Mouse (Mus musculus) midbrain, postnatal 0 days (tissue): ENCODE data around the gene Numbl. TPM values are rescaled to one million over a fixed set of nuclear protein-coding genes. Genes with fewer than 3 reads are reported as not detected.

ENCODE experiments used
- ATAC-seq: fragments of 200-750 bp; cut with Nextera tagmentation; 2 replicates; pipeline ENCODE4 v1.8.0; 2017; ENCODE audit warnings: moderate number of reproducible peaks, mild to moderate bottlenecking, moderate TSS enrichment, moderate library complexity; ENCODE audit not compliant: low FRiP score
- DNase-seq: peaks from one replicate; pipeline ENCODE4 v3.0.0-alpha.2; 2015; ENCODE audit warnings: low spot score
- H3K27ac ChIP-seq: fragments of 300-500 bp; sonication (generic); 2 replicates; pipeline ENCODE4 v1.5.1; 2014; ENCODE audit warnings: low read depth, mild to moderate bottlenecking, low read length, mixed read lengths
- H3K27me3 ChIP-seq: fragments of 300-500 bp; sonication (generic); 2 replicates; pipeline ENCODE4 v1.6.1; 2014; ENCODE audit warnings: low read length, control low read depth, mixed read lengths; ENCODE audit not compliant: insufficient read depth
- H3K36me3 ChIP-seq: fragments of 300-500 bp; sonication (generic); 2 replicates; pipeline ENCODE4 v1.6.1; 2014; ENCODE audit warnings: low read length, control low read depth, mixed read lengths; ENCODE audit not compliant: insufficient read depth
- H3K4me1 ChIP-seq: fragments of 300-500 bp; sonication (generic); 2 replicates; pipeline ENCODE4 v1.6.1; 2014; ENCODE audit warnings: mild to moderate bottlenecking, control low read depth, antibody characterized with exemption, low read length, mixed read lengths; ENCODE audit not compliant: insufficient read depth
- H3K4me2 ChIP-seq: fragments of 300-500 bp; sonication (generic); 2 replicates; pipeline ENCODE4 v1.6.1; 2014; ENCODE audit warnings: low read depth, mild to moderate bottlenecking, low read length, mixed read lengths; ENCODE audit not compliant: poor library complexity, severe bottlenecking
- H3K4me3 ChIP-seq: fragments of 300-500 bp; sonication (generic); 2 replicates; pipeline ENCODE4 v1.5.1; 2014; ENCODE audit warnings: low read depth, mild to moderate bottlenecking, low read length, moderate library complexity
- H3K9ac ChIP-seq: fragments of 300-500 bp; sonication (generic); replicated peaks from 2 replicates; pipeline ENCODE4 v1.6.1; 2014; ENCODE audit warnings: mild to moderate bottlenecking, low read length, moderate library complexity, mixed read lengths; ENCODE audit not compliant: poor library complexity, severe bottlenecking
- H3K9me3 ChIP-seq: fragments of 300-500 bp; sonication (generic); 2 replicates; pipeline ENCODE4 v1.6.1; 2016; ENCODE audit warnings: low read length, control low read depth
- CTCF ChIP-seq: IDR thresholded peaks from 2 replicates; pipeline ENCODE4 v1.5.1; 2016; ENCODE audit warnings: antibody characterized with exemption, mild to moderate bottlenecking
- WGBS: fragments of 180-500 bp; shearing (Covaris S2); extraction: QIAGEN DNeasy Blood & Tissue Kit; methylation state at CpG from one replicate; pipeline ENCODE4 v1.1.7; 2014; 5-methylcytosine and 5-hydroxymethylcytosine counted together
- polyA plus RNA-seq: library from polyadenylated mRNA; unstranded; fragments of >200 nt; fragmentation: Nextera tagmentation; extraction: Ambion mirVana; gene quantifications from 2 replicates; pipeline ENCODE4 v1.2.1, GENCODE M21; 2015
- total RNA-seq: library from RNA; depleted of rRNA; stranded (reverse); fragments of >200 nt; gene quantifications from 2 replicates; pipeline ENCODE4 v1.2.3, GENCODE M21; 2014; rRNA removed

Numbl gene
- total RNA-seq (111 and 147 TPM in 2 replicates), polyA plus RNA-seq (59.8 and 60.9 TPM in 2 replicates)

DNA sequence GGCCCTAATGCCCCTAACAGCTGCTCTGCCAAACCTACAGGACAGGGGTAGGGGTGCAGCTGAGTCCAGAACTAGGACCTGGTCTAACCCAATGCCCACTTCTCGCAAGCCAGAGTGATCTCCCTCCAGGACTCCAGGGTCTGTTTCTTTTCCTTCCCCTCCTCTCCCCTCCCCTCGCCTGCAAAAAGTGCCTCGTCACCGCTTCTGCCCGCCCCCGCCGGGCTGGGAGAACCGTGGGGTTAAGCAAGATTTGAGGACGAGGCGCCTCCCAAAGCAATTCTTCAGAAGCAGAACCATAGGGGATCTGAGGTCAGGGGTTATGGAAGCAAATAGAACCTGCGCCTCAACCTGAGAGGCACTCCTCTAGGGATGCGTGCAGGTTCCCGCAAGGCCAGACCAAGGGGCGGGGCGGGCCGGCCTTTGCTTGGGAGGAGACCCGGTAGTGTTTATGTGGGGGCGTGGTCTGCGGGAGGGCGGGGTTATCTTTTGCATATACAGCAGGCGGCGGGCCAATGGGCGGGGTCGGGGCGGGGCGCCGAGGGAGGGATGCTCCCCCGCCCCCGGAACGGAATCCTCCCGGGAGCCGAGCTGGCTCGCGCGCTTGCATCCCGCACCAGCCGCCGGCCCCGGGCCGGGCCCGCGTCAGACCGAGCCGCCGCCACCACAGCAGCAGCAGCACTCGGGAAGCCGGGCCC, at the start of gene Numbl:
Gene Numbl (plus strand): TSS at position 229 of the 695 bp plus-strand sequence.
- H3K9ac ChIP-seq: peak within 1 kb of the TSS; percentile 98
- DNase-seq (peak; percentile 92), ATAC-seq (peak; percentile 78)
- peak within 1 kb of the TSS; percentile 86 for H3K27ac ChIP-seq
- WGBS: 1% methylated on average over 43 of the region's 47 CpGs
- H3K4me1 ChIP-seq: peaks cover 8% of the 10 kb centered on the region; the same call in 1 of the 2 replicates
- H3K4me3 ChIP-seq: peak within 1 kb of the TSS; percentile 89
- TF ChIP-seq CTCF: no peak
- H3K36me3 ChIP-seq: peaks cover 19% of the 10 kb centered on the region
- H3K27me3 ChIP-seq: no peaks in the 10 kb centered on the region
- no peaks in the 10 kb centered on the region for H3K9me3 ChIP-seq
- H3K4me2 ChIP-seq: peak within 1 kb of the TSS; percentile 82

DNA sequence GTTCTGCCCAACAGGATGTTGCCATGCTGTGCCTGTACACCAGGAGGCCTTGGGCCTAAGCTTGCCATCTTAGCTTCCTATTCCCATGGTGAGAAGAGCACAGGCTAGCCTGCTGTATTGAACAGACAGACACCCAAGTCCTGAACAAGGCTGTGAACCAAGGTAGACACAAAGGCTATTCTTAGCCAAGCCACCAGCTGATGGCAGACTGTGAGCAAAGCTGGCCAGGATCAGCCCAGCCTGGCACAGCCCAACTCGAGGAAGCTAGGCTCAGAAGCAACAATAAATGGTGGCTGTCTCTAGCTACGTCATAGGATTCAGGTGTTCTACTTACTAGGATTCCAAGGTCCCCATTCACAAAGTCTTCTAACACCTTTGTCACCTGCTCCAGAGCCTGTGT, 45.6 kb upstream of the Numbl start:
- H3K36me3 ChIP-seq: peaks cover 71% of the 10 kb centered on the region
- DNase-seq: no peak
- H3K4me3 ChIP-seq: no peak overlapping the region
- no peak overlapping the region for H3K27ac ChIP-seq
- 89% methylated on average over 2 of the region's 2 CpGs for WGBS
- H3K4me2 ChIP-seq: no peak overlapping the region
- H3K9me3 ChIP-seq: no peaks in the 10 kb centered on the region
- ATAC-seq: no peak
- H3K27me3 ChIP-seq: no peaks in the 10 kb centered on the region
- no peak overlapping the region for H3K9ac ChIP-seq
- no peak for TF ChIP-seq CTCF
- H3K4me1 ChIP-seq: no peaks in the 10 kb centered on the region

DNA sequence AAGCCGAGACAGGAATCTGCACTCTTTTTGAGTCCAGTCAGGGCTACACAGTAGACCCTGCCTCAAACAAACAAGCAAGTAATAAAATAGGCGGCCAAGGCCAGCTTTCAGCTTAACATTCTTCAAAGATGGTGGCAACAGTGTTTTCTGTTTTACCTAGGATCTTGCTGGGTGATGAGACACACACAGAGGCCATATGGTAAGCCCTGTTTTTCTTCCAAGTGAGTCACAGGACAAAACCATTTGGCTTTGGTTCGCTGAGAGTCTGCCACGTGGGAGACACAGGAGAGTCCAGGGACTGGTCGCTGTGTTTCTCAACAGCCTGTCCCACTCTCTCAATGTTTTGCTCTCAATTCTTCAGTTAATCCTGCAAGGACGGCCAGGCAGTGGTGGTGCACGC, 39.6 kb upstream of the Numbl start:
- H3K36me3 ChIP-seq: peaks cover 28% of the 10 kb centered on the region

DNA sequence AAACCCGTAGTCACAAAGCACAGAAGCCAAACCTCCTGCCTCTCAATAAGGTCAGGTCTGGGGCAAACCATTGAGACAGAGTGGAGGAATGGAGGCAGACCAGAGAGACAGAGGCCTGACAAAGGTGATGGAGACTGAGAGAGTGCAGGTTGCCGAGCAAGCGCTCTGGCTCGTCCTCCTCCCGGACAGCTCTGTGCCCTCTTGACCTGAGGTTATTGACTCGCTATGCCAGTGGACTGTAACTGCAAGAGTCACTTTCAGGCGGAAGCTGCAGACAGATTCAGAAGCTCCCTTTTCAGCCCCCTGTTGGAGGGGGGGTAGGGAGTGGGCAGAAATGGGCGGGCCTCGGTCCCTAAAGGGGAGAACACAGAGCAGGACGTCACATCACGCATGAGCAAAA, 38.3 kb upstream of the Numbl start:
- 84% methylated on average over 11 of the region's 11 CpGs for WGBS
- H3K9ac ChIP-seq: no peak overlapping the region
- ATAC-seq: no peak
- peaks cover 19% of the 10 kb centered on the region; the same call in 1 of the 2 replicates for H3K36me3 ChIP-seq
- no peak overlapping the region for H3K4me2 ChIP-seq
- no peaks in the 10 kb centered on the region for H3K27me3 ChIP-seq
- TF ChIP-seq CTCF: no peak
- DNase-seq: no peak
- H3K27ac ChIP-seq: no peak overlapping the region
- peaks cover 12% of the 10 kb centered on the region; the same call in 1 of the 2 replicates for H3K4me1 ChIP-seq
- no peaks in the 10 kb centered on the region for H3K9me3 ChIP-seq
- no peak overlapping the region for H3K4me3 ChIP-seq

More for the DNA sequence above, 39.6 kb upstream of the Numbl start:
- 85% methylated on average over 7 of the region's 7 CpGs for WGBS
- Histone ChIP-seq H3K9me3 (no peaks in the 10 kb centered on the region), H3K27ac (no peak overlapping the region), H3K4me3 (no peak overlapping the region), H3K9ac (no peak overlapping the region), H3K27me3 (no peaks in the 10 kb centered on the region), H3K4me2 (no peak overlapping the region), H3K4me1 (peaks cover 1% of the 10 kb centered on the region; the same call in 1 of the 2 replicates)
- no peak for TF ChIP-seq CTCF
- ATAC-seq: no peak
- no peak for DNase-seq

DNA sequence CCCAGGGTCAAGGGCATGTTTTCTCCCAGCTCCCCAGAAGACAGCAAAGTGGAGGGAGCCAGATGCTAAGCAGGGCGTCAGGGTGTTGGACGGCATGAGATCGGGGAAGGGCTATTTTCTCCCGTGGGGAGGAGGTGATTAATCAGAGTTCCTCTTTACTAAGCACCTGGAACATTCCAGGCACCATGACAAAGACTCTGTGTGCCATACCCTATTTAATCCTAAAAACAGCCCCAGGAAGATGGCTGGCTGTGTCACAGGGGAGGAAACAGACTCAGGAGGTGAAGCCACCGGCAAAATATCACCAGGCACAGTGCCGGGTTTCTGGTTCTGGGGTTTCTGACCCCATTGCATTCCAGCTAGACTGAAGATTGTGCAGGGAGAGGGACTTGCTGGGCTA, 36.3 kb upstream of the Numbl start:
- WGBS: 87% methylated on average over 6 of the region's 6 CpGs
- no peak for TF ChIP-seq CTCF

DNA sequence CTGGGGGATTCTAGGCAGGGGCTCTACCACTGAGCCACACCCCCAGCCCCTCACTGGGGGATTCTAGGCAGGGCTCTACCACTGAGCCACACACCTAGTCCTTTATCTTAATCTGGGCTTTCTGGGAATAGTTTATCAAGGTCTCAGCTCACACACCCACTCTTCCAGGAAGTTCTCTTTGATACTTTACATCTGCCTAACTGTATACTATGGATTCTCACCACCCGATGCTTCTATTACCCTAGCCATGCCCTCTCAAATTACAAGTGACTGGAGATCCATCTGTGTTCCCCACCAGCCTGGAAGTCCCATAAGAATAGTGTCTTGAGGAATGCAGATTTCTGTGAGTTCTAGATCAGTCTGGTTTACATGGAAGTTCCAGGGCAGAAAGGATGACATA, 35.7 kb upstream of the Numbl start:
- no peak for DNase-seq
- no peak overlapping the region for H3K4me2 ChIP-seq
- H3K27me3 ChIP-seq: no peaks in the 10 kb centered on the region
- H3K4me3 ChIP-seq: no peak overlapping the region
- no peak overlapping the region for H3K27ac ChIP-seq
- H3K36me3 ChIP-seq: peaks cover 6% of the 10 kb centered on the region; the same call in 1 of the 2 replicates
- no peaks in the 10 kb centered on the region for H3K9me3 ChIP-seq
- TF ChIP-seq CTCF: no peak
- no peak overlapping the region for H3K9ac ChIP-seq
- H3K4me1 ChIP-seq: peaks cover 33% of the 10 kb centered on the region
- no peak for ATAC-seq
- WGBS: 90% methylated on average over 1 of the region's 1 CpGs

More for the DNA sequence above, 36.3 kb upstream of the Numbl start:
- H3K27me3 ChIP-seq: no peaks in the 10 kb centered on the region
- H3K4me3 ChIP-seq: no peak overlapping the region
- no peak overlapping the region for H3K27ac ChIP-seq
- no peaks in the 10 kb centered on the region for H3K9me3 ChIP-seq
- peaks cover 31% of the 10 kb centered on the region for H3K4me1 ChIP-seq
- no peak overlapping the region; the same call in 1 of the 2 replicates for H3K9ac ChIP-seq
- no peak for ATAC-seq
- peaks cover 9% of the 10 kb centered on the region; the same call in 1 of the 2 replicates for H3K36me3 ChIP-seq
- H3K4me2 ChIP-seq: no peak overlapping the region
- no peak for DNase-seq
